Mouse (Mus musculus): ENCODE results near the gene Crygb. TPM values are rescaled to one million over a fixed set of nuclear protein-coding genes. Genes with fewer than 3 reads are reported as not detected.
A peak's percentile ranks its signal among the peaks of the same experiment; 100 is the strongest.

Crygb gene
- total RNA-seq (2022): not detected

- no peak for DNase-seq (ENCODE audit: low spot score in 2 of 2)
Measured at GRCm38 (mm10) chr1:65082188-65082587, at the start of gene Crygb. Gene Crygb, minus strand, starts transcription at chr1:65082288.

GRCm38 (mm10) chr1:65131671-65132070 lies 49.6 kb upstream of the Crygb start:
- DNase-seq (ENCODE audit: low spot score in 2 of 2): no peak

GRCm38 (mm10) chr1:65130226-65130625 lies 48.1 kb upstream of the Crygb start:
- no peak for DNase-seq (ENCODE audit: low spot score in 2 of 2)

GRCm38 (mm10) chr1:65129634-65130180 lies 47.6 kb upstream of the Crygb start:
- peak in 1 of 2 experiments; percentile 21 for DNase-seq (ENCODE audit: low spot score in 2 of 2)

- peak in 1 of 2 experiments; percentile 39 for DNase-seq (ENCODE audit: low spot score in 2 of 2)
Measured at GRCm38 (mm10) chr1:65122574-65123372, 40.7 kb upstream of the Crygb start, which contains the start of gene D630023F18Rik. Gene D630023F18Rik, minus strand, starts transcription at chr1:65123214.

- no peak for DNase-seq (ENCODE audit: low spot score in 2 of 2)
Measured at GRCm38 (mm10) chr1:65119438-65119837, 37.4 kb upstream of the Crygb start, which contains the start of gene Gm28845. Gene Gm28845, minus strand, starts transcription at chr1:65119558.

GRCm38 (mm10) chr1:65118150-65118913 lies 36.2 kb upstream of the Crygb start:
- DNase-seq (ENCODE audit: low spot score in 2 of 2): no peak

- no peak for DNase-seq (ENCODE audit: low spot score in 2 of 2)
Measured at GRCm38 (mm10) chr1:65113536-65114172, 31.6 kb upstream of the Crygb start.

GRCm38 (mm10) chr1:65112807-65113196 lies 30.7 kb upstream of the Crygb start:
- DNase-seq (ENCODE audit: low spot score in 2 of 2): no peak

- DNase-seq (ENCODE audit: low spot score in 2 of 2): peak; percentile 51 to 72
Measured at GRCm38 (mm10) chr1:65112031-65112806, 30.1 kb upstream of the Crygb start.

- no peak for DNase-seq (ENCODE audit: low spot score in 2 of 2)
Measured at GRCm38 (mm10) chr1:65109756-65110435, 27.8 kb upstream of the Crygb start.

GRCm38 (mm10) chr1:65109196-65109595 lies 27.1 kb upstream of the Crygb start:
- DNase-seq (ENCODE audit: low spot score in 2 of 2): no peak

GRCm38 (mm10) chr1:65107654-65108279 lies 25.7 kb upstream of the Crygb start:
- DNase-seq (ENCODE audit: low spot score in 2 of 2): no peak

GRCm38 (mm10) chr1:65103273-65103672 lies 21.2 kb upstream of the Crygb start, which contains the start of gene Cryga:
Gene Cryga, minus strand, starts transcription at chr1:65103373.
- no peak for DNase-seq (ENCODE audit: low spot score in 2 of 2)

GRCm38 (mm10) chr1:65096953-65097352 lies 14.9 kb upstream of the Crygb start:
- DNase-seq (ENCODE audit: low spot score in 2 of 2): no peak

GRCm38 (mm10) chr1:65091566-65091965 lies 9.5 kb upstream of the Crygb start:
- no peak for DNase-seq (ENCODE audit: low spot score in 2 of 2)

- no peak for DNase-seq (ENCODE audit: low spot score in 2 of 2)
Measured at GRCm38 (mm10) chr1:65090370-65090769, 8.3 kb upstream of the Crygb start.

- no peak for DNase-seq (ENCODE audit: low spot score in 2 of 2)
Measured at GRCm38 (mm10) chr1:65088567-65089356, 6.7 kb upstream of the Crygb start.

- DNase-seq (ENCODE audit: low spot score in 2 of 2): no peak
Measured at GRCm38 (mm10) chr1:65075607-65076006, 6.5 kb downstream of the Crygb start.

Data from layer of hippocampus, adult 8-10 months (tissue).